Comparison of ENCODE assay signal across 12 mouse cellular contexts in genomic region chr13:48679351-48679750, GRCm38 (mm10). TPM values are rescaled to one million over a fixed set of nuclear protein-coding genes. Genes with fewer than 3 reads are reported as not detected.
DNase-seq lines count a peak whose midpoint lies in the region; ATAC-seq and TF ChIP-seq lines count a peak whose summit lies in the region.
"Had no signal": no experiment of that assay in that cellular context is flagged by ENCODE, and none has a peak within 500 bp of the region (broad histone marks: within the 10 kb centered on the region; RNA-seq: fewer than 3 reads in every experiment).

No protein-coding gene starts in this region.

- no peaks in the 10 kb centered on the region for H3K36me3 ChIP-seq in intestine, postnatal 0 days (ENCODE audit: control insufficient read depth, insufficient read depth)
- no peaks in the 10 kb centered on the region for H3K36me3 ChIP-seq in intestine, embryonic 15.5 days
- no peaks in the 10 kb centered on the region for H3K36me3 ChIP-seq in ES-Bruce4 (ENCODE audit: control insufficient read depth, insufficient read depth, low read length, poor library complexity, severe bottlenecking)

- H3K4me3 ChIP-seq in intestine, postnatal 0 days (ENCODE audit: low read depth, low read length) = no peak overlapping the region
- H3K4me3 ChIP-seq in intestine, embryonic 15.5 days (replicated peaks) = no peak overlapping the region
- no peak overlapping the region for H3K4me3 ChIP-seq in ES-Bruce4 (ENCODE audit: low read depth, low read length)
- no peak overlapping the region for H3K4me3 ChIP-seq in bone marrow, adult 2 months (replicated peaks; ENCODE audit: control insufficient read depth, low read depth, low read length)
- H3K4me3 ChIP-seq: myocyte had no signal

- no peak for TF ChIP-seq EP300 in ES-Bruce4 (IDR thresholded peaks at IDR 0.05; ENCODE audit: insufficient read depth, low read depth, low read length)

- WGBS in intestine, postnatal 0 days = 42% methylated on average over 1 of the region's 1 CpGs
- WGBS in intestine, embryonic 15.5 days = 24% methylated on average over 1 of the region's 1 CpGs
- WGBS in bone marrow, adult 2 months = 36% methylated on average over 1 of the region's 1 CpGs

- TF ChIP-seq CTCF in intestine, postnatal 0 days (IDR thresholded peaks at IDR 0.05; ENCODE audit: low read depth) = peak; percentile 75
- peak; percentile 68 for TF ChIP-seq CTCF in ES-Bruce4 (IDR thresholded peaks at IDR 0.05; ENCODE audit: low read depth, low read length)
- TF ChIP-seq CTCF in bone marrow, adult 2 months (IDR thresholded peaks at IDR 0.05; ENCODE audit: control insufficient read depth, insufficient read depth, low read length) = peak; percentile 35; the same call in 1 of the 2 replicates

- no peak overlapping the region for H3K27ac ChIP-seq in intestine, postnatal 0 days (ENCODE audit: low read depth, low read length)
- H3K27ac ChIP-seq in intestine, embryonic 15.5 days = no peak overlapping the region
- H3K27ac ChIP-seq in ES-Bruce4 (ENCODE audit: insufficient read depth, low read length) = no peak overlapping the region
- H3K27ac ChIP-seq in bone marrow, adult 2 months (ENCODE audit: control insufficient read depth, insufficient read depth, low read depth, low read length, poor library complexity) = no peak overlapping the region

- H3K4me1 ChIP-seq in intestine, postnatal 0 days (replicated peaks; ENCODE audit: control insufficient read depth, insufficient read depth, low read length) = no peaks in the 10 kb centered on the region
- no peaks in the 10 kb centered on the region for H3K4me1 ChIP-seq in intestine, embryonic 15.5 days (replicated peaks)
- H3K4me1 ChIP-seq in ES-Bruce4 (ENCODE audit: control insufficient read depth, insufficient read depth, low read length) = no peaks in the 10 kb centered on the region
- no peaks in the 10 kb centered on the region for H3K4me1 ChIP-seq in bone marrow, adult 2 months (ENCODE audit: control insufficient read depth, insufficient read depth, low read length)

- no peak for ATAC-seq in intestine, postnatal 0 days
- no peak for ATAC-seq in intestine, embryonic 15.5 days
- ATAC-seq in megakaryocyte, adult 5-6 weeks (ENCODE audit: poor library complexity, severe bottlenecking) = no peak

- H3K9me3 ChIP-seq in intestine, postnatal 0 days (ENCODE audit: control insufficient read depth) = no peaks in the 10 kb centered on the region
- H3K9me3 ChIP-seq in intestine, embryonic 15.5 days = no peaks in the 10 kb centered on the region
- no peaks in the 10 kb centered on the region for H3K9me3 ChIP-seq in ES-Bruce4 (replicated peaks; ENCODE audit: control insufficient read depth, insufficient read depth, low read length, poor library complexity, severe bottlenecking)

- peak; percentile 29 for DNase-seq in lung, postnatal 10 days
- no peak for DNase-seq in urinary bladder, adult 18-20 months (ENCODE audit: low spot score in 2 of 2)
- DNase-seq in spleen, adult 18-20 months = no peak
- DNase-seq: gastrocnemius, postnatal 36 days had no signal

- H3K9ac ChIP-seq in intestine, postnatal 0 days (ENCODE audit: low read depth, low read length) = no peak overlapping the region
- no peak overlapping the region for H3K9ac ChIP-seq in intestine, embryonic 15.5 days
- H3K9ac ChIP-seq in ES-Bruce4 (ENCODE audit: low read depth, poor library complexity, severe bottlenecking) = no peak overlapping the region

- peaks cover 14% of the 10 kb centered on the region for H3K27me3 ChIP-seq in intestine, postnatal 0 days (replicated peaks; ENCODE audit: control insufficient read depth, insufficient read depth, low read length)
- H3K27me3 ChIP-seq in intestine, embryonic 15.5 days (replicated peaks) = peaks cover 44% of the 10 kb centered on the region
- H3K27me3 ChIP-seq in ES-Bruce4 (ENCODE audit: control insufficient read depth, insufficient read depth, low read length, poor library complexity, severe bottlenecking) = no peaks in the 10 kb centered on the region

- H3K4me2 ChIP-seq in intestine, postnatal 0 days (replicated peaks; ENCODE audit: low read depth) = no peak overlapping the region
- no peak overlapping the region for H3K4me2 ChIP-seq in intestine, embryonic 15.5 days (replicated peaks)

- TF ChIP-seq POLR2A in ES-Bruce4 (IDR thresholded peaks at IDR 0.05; ENCODE audit: insufficient read depth, low read length) = no peak
- no peak for TF ChIP-seq POLR2A in bone marrow, adult 2 months (IDR thresholded peaks at IDR 0.05; ENCODE audit: borderline replicate concordance, control insufficient read depth, low read depth, low read length)

RNA-seq across cellular contexts. Expression of gene Barx1, which starts 16.6 kb away (rescaled TPM):
- polyA plus RNA-seq in intestine, postnatal 0 days (2015; fragmentation: Nextera tagmentation; extraction: Ambion mirVana) = 0.29 and 2.1 TPM in 2 replicates
- polyA plus RNA-seq in intestine, embryonic 15.5 days (2015; fragmentation: Nextera tagmentation; extraction: Ambion mirVana) = 1.3 and 1.4 TPM in 2 replicates
- 0.57 and 1.1 TPM in 2 replicates for polyA plus RNA-seq in ES-Bruce4 (2011; ENCODE audit: insufficient read depth, insufficient read length, low read depth, missing spikeins)
- polyA plus RNA-seq in bone marrow, adult 2 months (2011; ENCODE audit: insufficient read depth, insufficient read length, low replicate concordance, missing spikeins) = not detected in 2 replicates
- not detected in 2 replicates for total RNA-seq in megakaryocyte, adult 5-6 weeks (2015)
- not detected in 2 replicates for total RNA-seq in megakaryocyte, adult 5-6 weeks (2017)
- total RNA-seq: gastrocnemius, postnatal 36 days; left cerebral cortex, adult 8-10 months had no signal
- polyA plus RNA-seq: myocyte; urinary bladder, adult 2 months had no signal

RNA-seq across cellular contexts. Expression of gene Ptpdc1, which starts 53.9 kb away (rescaled TPM):
- polyA plus RNA-seq in intestine, postnatal 0 days (2015; fragmentation: Nextera tagmentation; extraction: Ambion mirVana) = 1.9 and 2.5 TPM in 2 replicates
- 5.5 and 6.9 TPM in 2 replicates for polyA plus RNA-seq in intestine, embryonic 15.5 days (2015; fragmentation: Nextera tagmentation; extraction: Ambion mirVana)
- 6.2 and 7.0 TPM in 2 replicates for polyA plus RNA-seq in ES-Bruce4 (2011; ENCODE audit: insufficient read depth, insufficient read length, low read depth, missing spikeins)
- 1.1 and 5.8 TPM in 2 replicates for polyA plus RNA-seq in bone marrow, adult 2 months (2011; ENCODE audit: insufficient read depth, insufficient read length, low replicate concordance, missing spikeins)
- total RNA-seq in megakaryocyte, adult 5-6 weeks (2015) = 1.6 and 1.9 TPM in 2 replicates
- 1.1 and 1.8 TPM in 2 replicates for total RNA-seq in megakaryocyte, adult 5-6 weeks (2017)
